Mouse (Mus musculus) testis, adult 2 months (tissue): ENCODE data around the gene Tmem120b. TPM values are rescaled to one million over a fixed set of nuclear protein-coding genes. Genes with fewer than 3 reads are reported as not detected.

Source experiments
- H3K27ac ChIP-seq: fragments of 200-500 bp; 2 replicates; pipeline ENCODE4 v1.5.1; 2012; ENCODE audit warnings: low read depth, low read length; ENCODE audit not compliant: control insufficient read depth, insufficient read depth
- H3K27me3 ChIP-seq: fragments of 200-500 bp; 2 replicates; pipeline ENCODE4 v1.6.1; 2012; ENCODE audit warnings: mild to moderate bottlenecking, low read length, moderate library complexity; ENCODE audit not compliant: control insufficient read depth, insufficient read depth
- H3K36me3 ChIP-seq: fragments of 200-500 bp; 2 replicates; pipeline ENCODE4 v1.6.1; 2012; ENCODE audit warnings: mild to moderate bottlenecking, low read length; ENCODE audit not compliant: control insufficient read depth, insufficient read depth
- H3K4me1 ChIP-seq: fragments of 200-500 bp; 2 replicates; pipeline ENCODE4 v1.6.1; 2012; ENCODE audit warnings: low read length; ENCODE audit not compliant: control insufficient read depth, insufficient read depth
- H3K4me3 ChIP-seq: fragments of 200-500 bp; 2 replicates; pipeline ENCODE4 v1.5.1; 2012; ENCODE audit warnings: low read depth, mild to moderate bottlenecking, low read length, moderate library complexity, mixed read lengths; ENCODE audit not compliant: control insufficient read depth
- CTCF ChIP-seq: fragments of 200-500 bp; IDR thresholded peaks from 2 replicates; pipeline ENCODE4 v1.5.1; 2012; ENCODE audit warnings: low read depth, mild to moderate bottlenecking, inconsistent platforms, low read length, moderate library complexity; ENCODE audit not compliant: control insufficient read depth, insufficient read depth, insufficient replicate concordance
- POLR2A ChIP-seq: fragments of 200-500 bp; IDR thresholded peaks from 2 replicates; pipeline ENCODE4 v1.6.1; 2012; ENCODE audit warnings: low read depth, mild to moderate bottlenecking, inconsistent platforms, low read length, moderate library complexity; ENCODE audit not compliant: control insufficient read depth
- polyA plus RNA-seq: library from polyadenylated mRNA; depleted of rRNA; stranded (reverse); fragments of >200 nt; gene quantifications from 2 replicates; pipeline ENCODE4 v1.2.3, GENCODE M21; 2012

Gene Tmem120b
- polyA plus RNA-seq, 1 experiment: 1.2 TPM

DNA sequence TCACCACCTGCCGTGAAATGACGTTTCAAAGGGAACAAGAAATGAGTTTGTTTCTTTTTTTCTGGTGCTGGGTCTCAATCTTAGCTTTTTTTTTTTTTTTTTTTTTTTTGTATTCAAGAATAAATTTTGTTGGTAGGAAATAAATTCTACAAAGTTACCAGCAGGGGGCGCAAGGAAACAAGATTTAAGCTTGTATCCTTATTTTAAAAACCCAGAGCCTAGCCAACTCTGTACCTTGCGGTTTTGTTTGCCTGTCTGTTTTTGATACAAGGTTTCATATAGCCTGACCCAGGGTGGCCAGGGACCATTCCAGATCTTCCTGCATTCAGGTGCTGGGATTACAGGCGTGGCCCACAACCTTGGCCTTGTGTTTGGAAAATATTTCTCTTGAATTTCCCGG, 4.0 kb upstream of the Tmem120b start:
- Histone ChIP-seq H3K27ac (no peak overlapping the region), H3K36me3 (no peaks in the 10 kb centered on the region), H3K4me3 (no peak overlapping the region), H3K4me1 (no peaks in the 10 kb centered on the region), H3K27me3 (no peaks in the 10 kb centered on the region)
- TF ChIP-seq CTCF: no peak

DNA sequence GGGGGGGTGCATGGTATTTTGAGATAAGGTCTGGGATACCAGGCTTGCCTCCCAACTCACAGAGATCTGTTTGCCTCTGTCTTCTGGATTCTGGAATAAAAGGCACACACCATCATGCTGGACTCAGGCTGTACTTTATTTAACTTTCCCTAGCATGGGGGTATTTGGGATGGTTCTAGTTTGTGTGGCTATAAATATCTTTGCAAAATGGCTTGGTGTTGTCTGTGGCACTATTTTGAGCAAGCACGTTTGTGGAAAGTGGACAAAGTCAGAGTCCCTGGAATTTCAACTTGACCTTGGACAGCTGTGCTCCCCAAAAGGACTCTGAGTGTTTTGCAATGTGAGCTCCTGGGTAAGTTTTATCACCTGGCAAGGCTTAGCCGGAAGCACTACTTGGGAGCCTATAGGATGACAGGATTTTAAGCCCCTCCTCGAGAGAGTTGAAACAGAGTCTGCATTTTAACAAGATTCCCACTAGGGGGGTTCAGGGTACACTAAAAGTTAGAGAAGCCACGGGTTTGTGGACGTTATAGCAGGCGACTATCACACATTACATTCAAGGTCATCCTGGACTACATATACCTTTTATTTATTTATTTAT, 720 bp upstream of the Tmem120b start:
- H3K4me3 ChIP-seq: no peak overlapping the region
- no peak overlapping the region for H3K27ac ChIP-seq
- no peaks in the 10 kb centered on the region for H3K4me1 ChIP-seq
- no peak for TF ChIP-seq CTCF
- TF ChIP-seq POLR2A: no peak
- no peaks in the 10 kb centered on the region for H3K36me3 ChIP-seq
- no peaks in the 10 kb centered on the region for H3K27me3 ChIP-seq

DNA sequence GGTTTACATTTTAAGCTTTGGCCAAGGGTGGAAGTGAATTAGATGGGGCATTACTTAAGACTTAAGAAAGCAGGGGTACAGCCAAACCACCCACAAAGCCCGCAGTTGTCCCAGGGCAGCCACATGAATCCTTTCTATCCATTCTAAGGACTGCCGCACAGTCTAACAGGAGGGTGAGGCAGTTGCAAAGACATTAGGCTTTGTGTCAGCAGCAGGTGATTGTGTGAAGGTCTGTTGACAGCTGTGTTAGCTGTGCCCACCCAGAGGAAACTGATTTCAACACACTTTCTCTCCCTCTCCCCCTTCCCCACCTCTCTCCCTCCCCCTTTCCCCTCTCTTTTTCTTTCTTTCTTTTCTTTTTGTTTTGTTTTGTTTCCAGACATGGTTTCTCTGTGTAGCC, 499 bp downstream of the Tmem120b start:
- TF ChIP-seq CTCF (no peak), POLR2A (no peak)
- Histone ChIP-seq H3K4me3 (no peak overlapping the region), H3K36me3 (no peaks in the 10 kb centered on the region), H3K27me3 (no peaks in the 10 kb centered on the region), H3K27ac (no peak overlapping the region), H3K4me1 (no peaks in the 10 kb centered on the region)

DNA sequence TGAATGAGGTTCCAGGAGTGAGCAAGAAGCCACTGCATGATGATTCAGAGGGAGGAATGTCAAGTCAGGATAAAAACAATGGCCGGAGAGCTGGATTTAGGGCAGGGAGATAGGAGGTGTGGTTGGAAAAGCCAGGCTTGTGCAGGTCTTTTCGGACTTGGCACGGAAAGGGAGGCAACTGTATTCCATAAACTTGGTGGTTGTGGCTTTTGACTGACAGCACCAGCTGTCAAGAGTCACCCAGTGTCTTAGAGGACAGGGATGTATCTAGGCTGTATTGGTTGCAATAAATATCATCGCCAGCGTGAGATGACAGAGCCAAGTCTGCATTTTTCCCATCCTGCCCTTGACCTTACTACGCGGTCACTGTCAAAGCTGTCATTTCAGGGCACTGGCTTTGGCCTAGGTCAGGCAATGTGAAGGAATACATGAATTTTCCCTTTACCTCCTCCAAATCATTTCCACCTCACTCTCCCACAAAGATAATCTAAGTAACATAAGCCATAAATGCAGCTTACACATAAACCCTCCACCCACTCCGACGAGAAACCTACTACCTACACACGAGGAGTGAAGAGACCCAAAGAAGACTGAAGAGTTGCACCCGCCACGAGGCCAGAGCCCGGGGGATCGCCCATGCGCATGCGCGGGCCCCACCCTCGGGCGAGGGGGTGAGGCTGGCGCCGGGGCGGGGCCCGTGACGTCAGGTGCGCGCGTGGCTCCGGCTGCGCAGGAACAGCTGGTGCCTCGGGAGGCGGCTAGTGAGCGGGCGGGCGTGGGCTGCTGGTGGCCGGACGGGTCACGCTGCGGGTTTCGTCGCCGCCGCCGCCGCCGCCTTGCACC, 7.6 kb downstream of the Tmem120b start:
- TF ChIP-seq POLR2A (no peak; the same call in 1 of the 2 replicates), CTCF (no peak)
- peak overlapping the region; percentile 79 for H3K4me3 ChIP-seq
- H3K36me3 ChIP-seq: no peaks in the 10 kb centered on the region
- no peak overlapping the region for H3K27ac ChIP-seq
- no peaks in the 10 kb centered on the region for H3K27me3 ChIP-seq
- H3K4me1 ChIP-seq: peaks cover 15% of the 10 kb centered on the region

GRCm38 (mm10) chr5:123076419-123077281, 8.4 kb downstream of the Tmem120b start:
- H3K27ac ChIP-seq: no peak overlapping the region

GRCm38 (mm10) chr5:123079568-123079967, 11.4 kb downstream of the Tmem120b start:
- H3K27me3 ChIP-seq: no peaks in the 10 kb centered on the region
- H3K27ac ChIP-seq: no peak overlapping the region
- no peak overlapping the region for H3K4me3 ChIP-seq
- no peaks in the 10 kb centered on the region for H3K36me3 ChIP-seq
- TF ChIP-seq CTCF: no peak
- no peak for TF ChIP-seq POLR2A
- H3K4me1 ChIP-seq: peaks cover 15% of the 10 kb centered on the region

More at GRCm38 (mm10) chr5:123076419-123077281, 8.4 kb downstream of the Tmem120b start:
- TF ChIP-seq CTCF (no peak), POLR2A (peak; percentile 27; the same call in 1 of the 2 replicates)
- Histone ChIP-seq H3K4me1 (peaks cover 15% of the 10 kb centered on the region), H3K36me3 (no peaks in the 10 kb centered on the region), H3K27me3 (no peaks in the 10 kb centered on the region), H3K4me3 (peak overlapping the region; percentile 79)

- no peaks in the 10 kb centered on the region for H3K36me3 ChIP-seq
- no peak overlapping the region for H3K27ac ChIP-seq
- no peak overlapping the region for H3K4me3 ChIP-seq
- TF ChIP-seq POLR2A (no peak), CTCF (no peak)
- H3K27me3 ChIP-seq: no peaks in the 10 kb centered on the region
- H3K4me1 ChIP-seq: peaks cover 15% of the 10 kb centered on the region
These were observed 11.8 kb downstream of the Tmem120b start for GRCm38 (mm10) chr5:123080041-123080440.
